Mouse (Mus musculus): ENCODE data around the gene Fbrsl1.

Fbrsl1 gene

DNA sequence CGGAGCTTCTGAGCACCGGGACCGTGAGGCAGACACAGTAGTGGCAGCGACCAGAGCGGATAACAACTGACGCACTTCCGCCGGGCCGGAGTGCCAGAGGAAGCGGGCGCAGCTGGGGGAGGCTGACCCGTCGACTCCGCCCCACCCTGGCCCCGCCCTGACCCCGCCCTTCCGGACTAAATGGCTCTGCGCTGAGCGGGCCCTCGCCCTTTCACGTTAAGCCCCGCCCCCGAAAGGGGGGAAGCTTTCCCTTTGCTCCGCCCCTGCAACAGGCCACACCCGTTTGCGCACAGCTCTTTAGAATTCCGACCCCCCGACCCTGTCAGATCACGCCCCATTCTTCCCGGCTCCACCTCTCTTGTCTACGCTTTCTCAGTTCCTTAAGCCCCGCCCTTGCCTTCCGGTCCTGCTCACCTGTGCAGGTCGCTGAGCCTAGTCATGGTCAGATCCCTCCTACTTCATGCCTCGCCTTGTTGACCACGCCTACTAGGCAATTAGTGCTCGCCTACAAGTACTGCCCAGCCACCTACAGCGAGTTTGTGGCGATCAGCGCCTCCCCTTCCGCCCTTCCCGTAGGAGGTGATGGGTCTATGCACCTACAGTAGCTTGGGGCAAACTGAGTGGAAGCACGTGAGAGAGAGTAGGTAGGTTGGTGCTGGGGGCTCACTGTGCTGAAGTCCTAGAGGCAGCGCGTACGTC, at the start of gene Fbrsl1:
TSS of gene Fbrsl1 (minus strand) at position 68 of the 699 bp plus-strand sequence.
- peak; percentile 98 for DNase-seq

GRCm38 (mm10) chr5:110498071-110498470, 49.8 kb upstream of the Fbrsl1 start:
- no peak for DNase-seq

DNA sequence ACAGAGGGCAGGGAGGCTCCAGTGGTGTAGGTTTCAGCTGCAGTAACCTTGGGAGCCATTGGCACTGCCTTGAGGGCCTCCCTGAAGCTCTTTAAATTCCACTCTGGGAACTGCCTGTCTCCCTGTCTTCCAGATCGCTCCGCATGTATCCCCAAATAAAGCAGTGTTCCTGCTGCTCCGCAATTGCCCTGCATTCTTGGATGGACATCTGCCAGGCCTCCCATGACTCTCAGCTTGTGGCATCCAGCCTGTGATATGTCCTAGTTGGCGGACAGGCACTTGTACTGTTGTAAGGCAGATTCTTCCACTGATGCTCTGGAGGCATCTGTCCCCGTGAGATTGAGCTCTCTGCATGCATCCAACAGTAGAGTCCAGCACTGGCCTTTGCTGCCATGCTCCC, 49.3 kb upstream of the Fbrsl1 start:
- no peak for DNase-seq

GRCm38 (mm10) chr5:110495051-110495450, 46.7 kb upstream of the Fbrsl1 start:
- no peak for DNase-seq

GRCm38 (mm10) chr5:110494396-110494795, 46.1 kb upstream of the Fbrsl1 start:
- no peak for DNase-seq

GRCm38 (mm10) chr5:110493785-110494184, 45.5 kb upstream of the Fbrsl1 start:
- peak; percentile 55 for DNase-seq

GRCm38 (mm10) chr5:110489639-110490038, 41.3 kb upstream of the Fbrsl1 start:
- DNase-seq = no peak

- no peak for DNase-seq
Measured at GRCm38 (mm10) chr5:110487943-110488342, 39.6 kb upstream of the Fbrsl1 start.

GRCm38 (mm10) chr5:110486674-110487334, 38.5 kb upstream of the Fbrsl1 start:
- DNase-seq = no peak

DNA sequence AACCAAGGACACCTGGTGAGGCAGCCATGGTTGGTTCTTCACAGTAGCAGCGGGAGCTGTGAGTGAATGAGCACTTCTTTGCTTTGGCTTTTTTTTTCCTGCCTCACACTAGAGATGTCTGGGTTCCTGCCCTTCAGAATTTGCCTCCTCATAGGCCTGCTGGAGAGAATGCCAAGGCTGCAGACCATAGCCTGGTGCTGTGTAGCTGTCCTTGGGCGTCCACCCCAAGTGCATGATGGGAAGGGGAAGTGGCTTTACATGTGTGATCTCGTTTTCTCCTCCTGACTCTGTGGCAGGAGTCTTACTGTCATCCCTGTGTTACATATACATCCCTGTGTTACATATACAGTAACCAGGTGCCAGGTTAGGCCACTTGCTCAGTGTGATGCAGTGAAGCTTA, 36.4 kb upstream of the Fbrsl1 start:
- DNase-seq = no peak

DNA sequence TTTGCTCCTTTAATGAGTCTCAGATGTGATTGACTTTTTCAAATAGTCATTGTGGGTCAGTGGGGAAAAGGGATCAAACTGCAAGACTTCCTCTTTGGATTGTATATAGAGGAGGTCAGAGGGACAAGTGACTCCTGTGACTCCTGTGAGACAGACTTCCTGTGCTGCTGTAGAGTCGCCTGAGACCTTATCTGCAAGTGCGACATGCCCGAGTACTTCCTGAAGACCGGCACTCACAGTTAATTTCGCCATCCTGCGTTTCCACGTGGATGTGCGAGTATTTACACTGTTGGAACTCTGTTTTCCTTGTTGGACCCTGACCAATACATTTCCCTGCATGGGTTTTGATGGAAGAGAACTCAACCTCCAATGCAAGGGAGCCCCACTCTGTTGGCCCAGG, 30.9 kb upstream of the Fbrsl1 start:
- DNase-seq = no peak

- DNase-seq = no peak
Measured at GRCm38 (mm10) chr5:110474156-110474555, 25.9 kb upstream of the Fbrsl1 start.

GRCm38 (mm10) chr5:110472834-110473233, 24.5 kb upstream of the Fbrsl1 start:
- DNase-seq = no peak

DNA sequence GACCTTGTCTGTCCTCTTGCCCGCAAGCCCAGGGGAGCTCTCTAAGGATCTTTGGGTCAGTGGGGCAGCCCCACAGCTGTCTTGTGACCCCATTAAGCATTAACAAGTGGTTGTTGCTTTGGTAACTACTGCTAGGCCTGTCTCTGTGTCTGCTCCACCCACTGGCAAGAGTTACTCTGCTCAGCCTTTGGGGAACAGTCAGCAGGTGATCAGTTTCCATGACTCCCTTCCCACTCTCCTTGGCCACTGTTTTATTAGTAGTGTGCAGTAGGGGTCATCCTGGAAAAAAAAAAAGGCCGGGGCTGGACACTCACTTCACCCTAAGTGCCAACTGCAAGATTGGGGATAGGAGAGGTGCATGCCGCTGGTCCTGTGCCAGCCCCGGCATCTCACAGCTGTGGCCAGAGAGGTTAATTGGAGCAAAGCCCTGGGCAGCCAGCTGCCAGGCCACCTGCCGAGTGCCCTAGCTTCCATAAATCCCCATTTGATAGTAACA, 23.7 kb upstream of the Fbrsl1 start:
- no peak for DNase-seq

- no peak for DNase-seq
Measured at GRCm38 (mm10) chr5:110471285-110471684, 23.0 kb upstream of the Fbrsl1 start.

DNA sequence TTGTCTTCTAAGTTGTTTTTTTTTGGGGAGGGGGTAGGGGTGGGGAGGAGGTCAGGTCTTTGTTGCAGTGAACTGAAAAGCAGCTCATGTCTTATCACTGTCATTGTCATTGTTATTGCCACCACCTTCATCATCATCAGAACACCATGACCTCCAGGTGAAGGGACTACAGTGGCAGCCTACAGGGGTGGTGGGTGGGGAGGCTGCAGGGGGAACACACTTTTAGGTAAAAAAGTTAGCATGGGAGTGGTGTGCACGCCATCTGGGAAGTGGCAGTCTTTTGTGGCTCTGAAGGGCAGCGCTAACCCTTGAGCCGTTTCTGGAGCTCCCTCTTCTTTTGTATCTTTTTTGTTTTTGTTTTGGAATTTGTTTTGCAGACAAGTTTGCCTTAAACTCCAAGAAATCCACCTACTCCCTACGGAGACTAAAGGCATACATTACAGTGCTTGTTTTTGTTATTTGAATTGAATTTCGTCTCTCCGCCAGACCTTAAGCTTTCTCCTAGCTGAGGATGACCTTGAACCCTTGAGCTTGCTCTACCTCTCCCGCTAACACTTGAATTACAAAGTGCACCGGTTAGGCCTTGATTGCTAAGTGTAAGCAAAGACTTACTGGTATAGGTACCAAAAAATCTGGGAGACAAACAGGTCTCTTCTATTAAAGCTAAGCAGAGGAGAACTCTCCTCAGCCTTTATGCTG, 21.1 kb upstream of the Fbrsl1 start:
- DNase-seq = no peak

DNA sequence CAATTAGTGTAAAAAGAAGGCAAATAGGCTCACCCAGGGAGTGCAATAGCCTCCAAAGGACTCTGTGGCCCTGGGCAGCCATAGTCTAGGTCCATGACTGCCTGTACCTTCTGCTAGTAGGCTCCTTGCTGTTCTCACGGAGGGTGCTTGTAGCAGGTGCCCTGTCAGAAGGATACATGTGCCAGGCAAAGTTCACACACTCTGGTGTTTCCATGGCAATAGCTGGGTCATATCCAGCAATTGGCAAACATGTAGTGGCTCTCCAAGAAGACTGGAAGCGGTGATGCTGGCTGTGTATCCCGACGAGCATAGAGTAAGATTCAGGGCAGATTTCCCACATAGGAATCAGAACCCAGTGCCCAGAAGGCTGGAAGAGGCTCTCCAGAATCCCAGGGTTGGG, 20.0 kb upstream of the Fbrsl1 start:
- DNase-seq = no peak

- DNase-seq = no peak
Measured at GRCm38 (mm10) chr5:110467725-110468124, 19.4 kb upstream of the Fbrsl1 start.

DNA sequence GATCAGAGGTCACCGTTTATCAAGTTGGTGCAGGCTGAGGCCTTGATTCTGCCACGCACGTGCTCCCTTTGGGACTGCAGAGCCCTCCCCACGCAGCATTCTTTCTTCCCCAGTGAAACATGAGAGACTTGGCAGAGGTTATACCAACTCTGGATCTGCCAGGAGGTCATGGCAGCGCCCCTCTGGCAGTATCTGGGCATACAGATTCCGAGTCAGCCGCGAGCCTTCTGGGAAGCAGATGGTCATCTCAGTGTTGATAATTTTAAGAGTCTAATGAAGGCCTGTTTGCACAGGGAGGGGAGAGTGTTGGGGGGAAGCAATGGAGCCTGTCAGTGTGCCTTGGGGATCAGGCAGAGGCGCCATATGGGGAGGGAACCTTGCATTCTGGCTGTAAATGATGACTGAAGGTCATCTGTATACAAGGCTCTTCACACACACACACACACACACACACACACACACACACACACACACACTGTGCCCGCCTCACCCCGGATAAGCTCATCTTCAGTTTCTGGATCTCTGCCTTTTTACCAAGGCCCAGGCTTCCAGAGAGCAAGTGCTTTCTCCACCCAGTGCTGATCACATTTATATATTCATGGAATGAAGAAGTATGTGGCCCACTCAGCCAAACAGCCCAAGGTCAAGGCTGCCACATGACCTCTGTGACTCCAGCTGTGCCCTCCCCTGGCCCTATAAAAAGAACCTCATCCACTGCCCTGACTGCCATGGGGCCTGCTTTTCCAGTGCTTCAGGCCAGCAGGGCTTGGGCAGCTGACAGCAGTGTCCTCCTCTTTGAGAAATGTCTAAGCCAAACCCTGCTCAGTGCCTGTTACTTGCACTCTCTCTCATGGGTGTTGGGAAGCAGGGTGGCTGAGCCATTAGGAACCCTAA, 18.5 kb upstream of the Fbrsl1 start:
- DNase-seq = no peak

DNA sequence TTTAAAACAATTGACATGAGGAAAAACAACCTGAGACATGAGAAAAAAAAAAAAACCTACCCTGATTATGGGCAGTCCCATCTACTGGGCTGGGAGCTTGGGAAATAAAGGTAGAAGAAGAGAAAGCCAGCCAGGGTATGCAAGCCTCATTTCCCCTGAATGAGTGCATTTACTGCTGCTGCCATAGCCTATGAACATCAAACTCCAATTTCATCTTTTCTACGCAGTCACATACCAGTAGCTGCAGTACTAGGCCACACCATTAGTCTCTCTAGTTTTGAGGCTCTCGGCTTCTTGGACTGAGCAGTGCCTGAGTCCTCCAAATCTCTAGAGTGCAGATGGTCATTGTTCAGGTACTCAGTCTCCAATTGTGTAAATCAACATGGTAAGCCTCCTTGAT, 14.3 kb upstream of the Fbrsl1 start:
- no peak for DNase-seq

DNA sequence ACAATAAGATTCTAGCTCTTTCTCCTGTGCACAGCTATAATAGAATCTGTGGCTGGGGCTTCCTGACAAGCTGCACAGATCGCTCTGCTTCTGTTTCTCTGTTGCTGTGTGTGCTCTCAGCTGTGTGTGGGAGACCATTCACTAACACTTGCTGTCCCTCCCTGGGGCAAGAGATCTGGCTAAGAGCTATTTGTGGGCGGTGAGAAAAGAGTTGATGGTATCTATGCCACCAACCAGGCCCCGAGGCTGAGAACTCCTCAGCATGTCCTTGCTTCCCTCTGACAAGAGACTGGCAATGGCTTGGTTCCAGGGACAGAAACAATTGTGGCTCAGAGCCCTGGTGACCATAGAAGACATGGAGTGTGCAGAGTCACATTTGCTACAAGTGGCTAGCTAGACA, 10.6 kb upstream of the Fbrsl1 start:
- DNase-seq = no peak

DNA sequence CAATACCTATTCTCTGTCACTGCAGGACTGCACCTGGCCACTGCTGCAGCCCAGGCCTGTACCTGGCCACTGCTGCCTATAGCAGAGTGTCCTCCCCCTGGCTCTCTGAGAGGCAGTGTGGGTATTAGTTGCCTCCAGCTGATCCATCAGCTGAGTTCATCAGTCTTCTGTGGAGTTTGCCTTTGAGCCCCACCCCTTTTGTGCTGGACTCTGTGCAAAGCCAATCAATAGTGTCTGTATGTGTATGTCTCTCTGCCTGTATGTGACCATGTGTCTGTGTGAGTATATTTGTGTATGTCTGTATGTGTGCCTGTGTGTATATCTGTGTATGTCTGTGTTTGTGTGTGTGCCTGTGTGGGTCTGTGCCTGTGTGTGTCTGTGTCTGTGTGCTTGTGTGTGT, 7.0 kb upstream of the Fbrsl1 start:
- no peak for DNase-seq

- no peak for DNase-seq
Measured at GRCm38 (mm10) chr5:110449294-110449693, 991 bp upstream of the Fbrsl1 start.
